Mouse (Mus musculus) c-Kit-positive CD71-positive TER-119-positive erythroid progenitor cells, embryonic 14.5 days (primary cell): ENCODE results near the gene Wdfy4.

Experiments
- DNase-seq: peaks from one replicate; pipeline ENCODE4 v3.0.0-alpha.2; 2013; ENCODE audit warnings: low spot score

Wdfy4 gene

GRCm38 (mm10) chr14:33078110-33078509, 107.2 kb downstream of the Wdfy4 start:
- no peak for DNase-seq

GRCm38 (mm10) chr14:33073355-33073754, 112.0 kb downstream of the Wdfy4 start:
- DNase-seq: no peak

- DNase-seq: no peak
Observed at GRCm38 (mm10) chr14:33072351-33072750, 113.0 kb downstream of the Wdfy4 start.

GRCm38 (mm10) chr14:33067676-33068075, 117.6 kb downstream of the Wdfy4 start:
- no peak for DNase-seq

GRCm38 (mm10) chr14:33062996-33063395, 122.3 kb downstream of the Wdfy4 start:
- no peak for DNase-seq

- no peak for DNase-seq
Observed at GRCm38 (mm10) chr14:33058881-33059660, 126.2 kb downstream of the Wdfy4 start.

GRCm38 (mm10) chr14:33053441-33053840, 131.9 kb downstream of the Wdfy4 start:
- no peak for DNase-seq

GRCm38 (mm10) chr14:33045217-33045616, 140.1 kb downstream of the Wdfy4 start:
- DNase-seq: no peak

GRCm38 (mm10) chr14:33036811-33037210, 148.5 kb downstream of the Wdfy4 start:
- DNase-seq: no peak

- no peak for DNase-seq
Observed at GRCm38 (mm10) chr14:33035386-33035785, 149.9 kb downstream of the Wdfy4 start.

- DNase-seq: no peak
Observed at GRCm38 (mm10) chr14:33033424-33033823, 151.9 kb downstream of the Wdfy4 start.

- DNase-seq: no peak
Observed at GRCm38 (mm10) chr14:33030849-33031248, 154.5 kb downstream of the Wdfy4 start.

- no peak for DNase-seq
Observed at GRCm38 (mm10) chr14:33019606-33020005, 165.7 kb downstream of the Wdfy4 start.

GRCm38 (mm10) chr14:33019050-33019449, 166.3 kb downstream of the Wdfy4 start:
- DNase-seq: no peak

- no peak for DNase-seq
Observed at GRCm38 (mm10) chr14:33007638-33008037, 177.7 kb downstream of the Wdfy4 start.

- no peak for DNase-seq
Observed at GRCm38 (mm10) chr14:33005114-33005513, 180.2 kb downstream of the Wdfy4 start.

GRCm38 (mm10) chr14:33000112-33000979, 185.0 kb downstream of the Wdfy4 start:
- no peak for DNase-seq

GRCm38 (mm10) chr14:32999511-32999910, 185.8 kb downstream of the Wdfy4 start:
- DNase-seq: no peak

- no peak for DNase-seq
Observed at GRCm38 (mm10) chr14:32994954-32995636, 190.2 kb downstream of the Wdfy4 start.

GRCm38 (mm10) chr14:32991082-32991481, 194.2 kb downstream of the Wdfy4 start, which contains the start of gene Lrrc18:
Gene Lrrc18 (plus strand): TSS chr14:32991382.
- DNase-seq: no peak

- DNase-seq: no peak
Observed at GRCm38 (mm10) chr14:32986659-32987058, 198.6 kb downstream of the Wdfy4 start.

GRCm38 (mm10) chr14:32984176-32984738, 201.1 kb downstream of the Wdfy4 start:
- DNase-seq: no peak
